Mouse (Mus musculus) layer of hippocampus, adult 18-20 months (tissue): Measurements from ENCODE around the gene Zfy2. TPM values are rescaled to one million over a fixed set of nuclear protein-coding genes. Genes with fewer than 3 reads are reported as not detected.

ENCODE experiments used
- DNase-seq, 2 experiments: peaks; one replicate each; pipeline ENCODE4 v3.0.0; 2022; ENCODE audit warnings: low spot score in 2 of 2
- long read RNA-seq: library from polyadenylated mRNA; stranded (forward); transcript quantifications from one replicate; pipeline ENCODE4 v2.0.0, GENCODE M21; 2021
- total RNA-seq, 2 experiments: library from RNA; stranded (reverse); gene quantifications; 2 replicates each; pipeline ENCODE4 v1.2.3; 2021

Gene Zfy2
- total RNA-seq: not detected
- long read RNA-seq: 0 reads

DNA sequence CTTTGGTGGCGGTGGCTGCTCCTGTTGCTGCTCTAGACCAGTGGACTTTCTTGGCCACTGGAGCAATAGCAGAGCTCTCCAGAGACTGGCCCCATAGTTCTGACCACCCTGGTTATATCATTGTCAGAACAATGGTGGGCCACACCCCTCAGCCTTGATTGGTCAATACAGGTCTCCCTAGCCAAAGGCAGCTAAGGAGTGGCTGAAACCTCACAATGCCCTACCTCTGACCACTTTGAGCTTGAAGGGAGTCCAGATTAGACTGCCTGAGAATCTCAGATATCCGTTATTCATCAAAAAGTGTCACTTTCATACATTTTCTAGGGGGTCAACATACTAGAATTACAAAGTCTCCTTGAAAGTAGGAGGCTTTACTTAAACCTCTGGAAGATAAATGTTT lies at the start of gene Zfy2:
Gene Zfy2 (minus strand): TSS at position 101 of the 400 bp plus-strand sequence.
- DNase-seq: no peak
